Mouse (Mus musculus): ENCODE measurements around the gene Tdrd9. TPM values are rescaled to one million over a fixed set of nuclear protein-coding genes. Genes with fewer than 3 reads are reported as not detected.

Tdrd9 gene
- total and polyA plus RNA-seq, 2 experiments from 2014 or later = 0.39 to 1.5 TPM

DNA sequence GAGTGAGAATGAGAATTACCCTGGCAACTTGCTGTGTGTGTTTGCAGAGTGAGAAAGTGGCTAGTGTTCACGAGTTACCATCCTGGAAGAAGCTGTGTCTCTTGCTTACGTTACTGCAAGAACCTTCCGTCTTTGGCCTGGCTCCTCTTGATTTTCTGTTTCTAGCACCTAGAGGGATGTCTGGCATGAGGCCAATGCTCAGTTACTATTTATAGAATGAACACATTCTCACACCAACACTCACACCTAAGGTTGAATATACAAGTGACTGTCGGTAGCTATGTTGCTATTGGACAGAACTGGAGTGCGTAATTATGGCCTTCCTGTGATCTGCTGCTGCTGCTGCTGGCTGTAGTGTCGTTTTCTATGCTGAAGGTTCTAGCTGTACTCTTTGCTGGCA is 5.8 kb downstream of the Tdrd9 start:
- no peaks in the 10 kb centered on the region for H3K27me3 ChIP-seq (ENCODE audit: insufficient read depth, low read length)
- no peaks in the 10 kb centered on the region for H3K4me1 ChIP-seq (ENCODE audit: insufficient read depth, low read length)
- no peak for TF ChIP-seq CTCF (IDR thresholded peaks at IDR 0.05)
- H3K4me2 ChIP-seq (ENCODE audit: low read depth, low read length, poor library complexity, severe bottlenecking) = no peak overlapping the region
- H3K9ac ChIP-seq (replicated peaks; ENCODE audit: low read length, poor library complexity, severe bottlenecking) = no peak overlapping the region
- DNase-seq (ENCODE audit: low spot score) (peak; percentile 65), ATAC-seq (ENCODE audit: low FRiP score) (no peak)
- WGBS = 46% methylated on average over 6 of the region's 6 CpGs
- H3K27ac ChIP-seq (ENCODE audit: low read depth, low read length) = no peak overlapping the region
- no peak overlapping the region for H3K4me3 ChIP-seq (ENCODE audit: low read depth, low read length)
- no peaks in the 10 kb centered on the region for H3K9me3 ChIP-seq (ENCODE audit: low read length)
- H3K36me3 ChIP-seq (ENCODE audit: insufficient read depth, low read length) = no peaks in the 10 kb centered on the region

DNA sequence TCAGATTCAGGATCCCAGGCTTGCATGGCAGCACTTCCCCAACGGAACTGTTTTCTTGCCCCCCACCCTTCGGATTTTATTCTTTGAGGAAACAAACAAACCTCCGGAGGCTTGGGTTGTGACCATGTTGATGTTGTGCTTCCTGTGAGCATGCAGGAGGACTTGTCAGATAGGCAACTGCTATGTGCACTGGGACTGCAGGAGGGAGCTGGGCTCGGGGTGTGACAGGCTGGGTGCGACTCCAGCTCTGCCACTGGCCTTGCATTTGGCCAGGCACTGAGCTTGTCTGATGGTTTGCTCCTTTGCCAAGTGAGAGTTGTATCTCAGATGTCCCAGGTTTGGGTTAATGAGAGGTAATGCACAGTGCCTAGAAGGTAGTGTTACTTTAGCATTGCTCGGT is 6.9 kb downstream of the Tdrd9 start:
- H3K9ac ChIP-seq (replicated peaks; ENCODE audit: low read length, poor library complexity, severe bottlenecking) = no peak overlapping the region
- no peak for DNase-seq (ENCODE audit: low spot score)
- H3K4me1 ChIP-seq (ENCODE audit: insufficient read depth, low read length) = no peaks in the 10 kb centered on the region
- no peak for TF ChIP-seq CTCF (IDR thresholded peaks at IDR 0.05)
- no peaks in the 10 kb centered on the region for H3K9me3 ChIP-seq (ENCODE audit: low read length)
- H3K27ac ChIP-seq (ENCODE audit: low read depth, low read length) = no peak overlapping the region
- ATAC-seq (ENCODE audit: low FRiP score) = no peak
- H3K4me2 ChIP-seq (ENCODE audit: low read depth, low read length, poor library complexity, severe bottlenecking) = no peak overlapping the region
- WGBS = 81% methylated on average over 6 of the region's 6 CpGs
- H3K27me3 ChIP-seq (ENCODE audit: insufficient read depth, low read length) = no peaks in the 10 kb centered on the region
- no peaks in the 10 kb centered on the region for H3K36me3 ChIP-seq (ENCODE audit: insufficient read depth, low read length)
- no peak overlapping the region for H3K4me3 ChIP-seq (ENCODE audit: low read depth, low read length)

DNA sequence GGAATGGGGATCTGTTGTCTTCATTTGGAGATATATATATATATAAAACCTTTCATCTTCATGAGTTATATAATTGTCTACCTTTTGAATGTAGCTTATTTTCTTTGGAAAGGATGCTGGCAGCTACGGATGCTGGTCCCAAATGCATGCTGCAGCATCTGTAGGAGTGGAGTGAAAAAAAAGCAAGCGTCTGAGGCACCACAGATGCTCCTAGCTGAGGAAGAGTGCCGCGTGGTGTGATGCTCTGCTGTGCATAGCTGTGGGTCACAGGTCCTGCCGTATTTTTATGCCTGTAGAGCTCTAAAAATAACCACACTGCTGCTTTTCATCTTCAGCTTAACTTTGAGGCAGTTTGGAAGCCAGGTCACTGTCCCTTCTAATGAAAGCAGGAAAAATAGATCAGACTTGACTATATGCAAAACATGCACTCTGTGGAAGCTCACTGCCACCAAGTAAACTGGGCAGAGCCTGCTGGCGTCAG is 9.6 kb downstream of the Tdrd9 start, which contains the start of gene Rd3l:
Rd3l (minus strand) TSS at position 431 of the 481 bp plus-strand sequence.
- no peak for TF ChIP-seq CTCF (IDR thresholded peaks at IDR 0.05)
- 67% methylated on average over 6 of the region's 6 CpGs for WGBS
- H3K27ac ChIP-seq (ENCODE audit: low read depth, low read length) = no peak within 1 kb of the TSS
- DNase-seq (ENCODE audit: low spot score) (no peak), ATAC-seq (ENCODE audit: low FRiP score) (no peak)
- H3K4me3 ChIP-seq (ENCODE audit: low read depth, low read length) = no peak within 1 kb of the TSS
- H3K27me3 ChIP-seq (ENCODE audit: insufficient read depth, low read length) = no peaks in the 10 kb centered on the region
- no peaks in the 10 kb centered on the region for H3K9me3 ChIP-seq (ENCODE audit: low read length)
- H3K4me1 ChIP-seq (ENCODE audit: insufficient read depth, low read length) = no peaks in the 10 kb centered on the region
- H3K36me3 ChIP-seq (ENCODE audit: insufficient read depth, low read length) = no peaks in the 10 kb centered on the region
- H3K9ac ChIP-seq (replicated peaks; ENCODE audit: low read length, poor library complexity, severe bottlenecking) = no peak within 1 kb of the TSS
- no peak within 1 kb of the TSS for H3K4me2 ChIP-seq (ENCODE audit: low read depth, low read length, poor library complexity, severe bottlenecking)

- WGBS = 76% methylated on average over 8 of the region's 8 CpGs
- H3K9me3 ChIP-seq (ENCODE audit: low read length) = no peaks in the 10 kb centered on the region
- no peaks in the 10 kb centered on the region for H3K4me1 ChIP-seq (ENCODE audit: insufficient read depth, low read length)
- no peak for TF ChIP-seq CTCF (IDR thresholded peaks at IDR 0.05)
- H3K27ac ChIP-seq (ENCODE audit: low read depth, low read length) = no peak overlapping the region
- no peak overlapping the region for H3K4me2 ChIP-seq (ENCODE audit: low read depth, low read length, poor library complexity, severe bottlenecking)
- no peaks in the 10 kb centered on the region for H3K27me3 ChIP-seq (ENCODE audit: insufficient read depth, low read length)
- no peak overlapping the region for H3K4me3 ChIP-seq (ENCODE audit: low read depth, low read length)
- no peak overlapping the region for H3K9ac ChIP-seq (replicated peaks; ENCODE audit: low read length, poor library complexity, severe bottlenecking)
- ATAC-seq (ENCODE audit: low FRiP score) = no peak
- DNase-seq (ENCODE audit: low spot score) = no peak
- H3K36me3 ChIP-seq (ENCODE audit: insufficient read depth, low read length) = no peaks in the 10 kb centered on the region
Observed at GRCm38 (mm10) chr12:111981831-111982230, 10.5 kb downstream of the Tdrd9 start.

- Histone ChIP-seq H3K9me3 (ENCODE audit: low read length) (no peaks in the 10 kb centered on the region), H3K4me2 (ENCODE audit: low read depth, low read length, poor library complexity, severe bottlenecking) (no peak overlapping the region), H3K36me3 (ENCODE audit: insufficient read depth, low read length) (no peaks in the 10 kb centered on the region), H3K27me3 (ENCODE audit: insufficient read depth, low read length) (no peaks in the 10 kb centered on the region), H3K9ac (replicated peaks; ENCODE audit: low read length, poor library complexity, severe bottlenecking) (no peak overlapping the region), H3K4me3 (ENCODE audit: low read depth, low read length) (no peak overlapping the region), H3K4me1 (ENCODE audit: insufficient read depth, low read length) (no peaks in the 10 kb centered on the region), H3K27ac (ENCODE audit: low read depth, low read length) (no peak overlapping the region)
- TF ChIP-seq CTCF (IDR thresholded peaks at IDR 0.05) = no peak
- no peak for DNase-seq (ENCODE audit: low spot score)
- 65% methylated on average over 2 of the region's 2 CpGs for WGBS
- no peak for ATAC-seq (ENCODE audit: low FRiP score)
Observed at GRCm38 (mm10) chr12:111983165-111983564, 11.8 kb downstream of the Tdrd9 start.

DNA sequence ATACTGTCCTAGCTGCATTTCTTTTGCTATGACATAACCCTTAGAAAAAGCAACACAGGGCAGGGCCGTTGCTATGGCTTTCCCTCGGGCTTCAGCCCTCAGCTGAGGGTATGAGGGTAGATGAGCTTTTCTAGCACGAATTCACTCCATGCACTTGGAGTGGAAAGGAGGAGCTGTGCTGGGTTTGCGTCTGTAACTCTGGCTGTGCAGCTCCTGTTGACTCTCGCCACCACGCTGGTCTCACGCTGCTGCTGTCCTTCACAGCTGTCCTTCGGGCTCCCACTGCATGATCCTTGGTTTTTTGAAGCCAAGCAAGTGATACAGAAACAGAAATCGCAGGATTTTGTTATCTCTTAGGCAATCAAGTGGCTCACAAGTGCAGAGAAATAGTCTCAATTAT is 15.4 kb downstream of the Tdrd9 start:
- TF ChIP-seq CTCF (IDR thresholded peaks at IDR 0.05) = no peak
- Histone ChIP-seq H3K4me3 (ENCODE audit: low read depth, low read length) (no peak overlapping the region), H3K9ac (replicated peaks; ENCODE audit: low read length, poor library complexity, severe bottlenecking) (no peak overlapping the region), H3K4me1 (ENCODE audit: insufficient read depth, low read length) (no peaks in the 10 kb centered on the region), H3K36me3 (ENCODE audit: insufficient read depth, low read length) (no peaks in the 10 kb centered on the region), H3K27me3 (ENCODE audit: insufficient read depth, low read length) (no peaks in the 10 kb centered on the region), H3K27ac (ENCODE audit: low read depth, low read length) (no peak overlapping the region), H3K9me3 (ENCODE audit: low read length) (no peaks in the 10 kb centered on the region), H3K4me2 (ENCODE audit: low read depth, low read length, poor library complexity, severe bottlenecking) (no peak overlapping the region)
- no peak for DNase-seq (ENCODE audit: low spot score)
- WGBS = 43% methylated on average over 9 of the region's 9 CpGs
- no peak for ATAC-seq (ENCODE audit: low FRiP score)
